Mouse (Mus musculus): ENCODE measurements around the gene Vps26b. TPM values are rescaled to one million over a fixed set of nuclear protein-coding genes. Genes with fewer than 3 reads are reported as not detected.

Gene Vps26b
- 10.2 and 12.2 TPM in 2 replicates for polyA plus RNA-seq (2015; fragmentation: Nextera tagmentation; extraction: Ambion mirVana)

- H3K4me3 ChIP-seq (replicated peaks) = peak within 1 kb of the TSS; percentile 97
- peaks cover 58% of the 10 kb centered on the region for H3K4me1 ChIP-seq (replicated peaks)
- H3K4me2 ChIP-seq = peak within 1 kb of the TSS; percentile 96
- peak within 1 kb of the TSS; percentile 84 for H3K27ac ChIP-seq
- ATAC-seq (ENCODE audit: low read depth) = peak; percentile 91
- no peaks in the 10 kb centered on the region for H3K27me3 ChIP-seq
- peaks cover 19% of the 10 kb centered on the region for H3K36me3 ChIP-seq
- WGBS (ENCODE audit: insufficient replicate concordance) = under 1% methylated on average over 77 of the region's 80 CpGs
- H3K9me3 ChIP-seq (replicated peaks) = no peaks in the 10 kb centered on the region
- H3K9ac ChIP-seq = peak within 1 kb of the TSS; percentile 93
- DNase-seq = peak; percentile 94
Observed at GRCm38 (mm10) chr9:27029828-27030762, at the start of gene Vps26b, which contains the start of gene Ncapd3. Gene Vps26b (minus strand): TSS chr9:27030065. Gene Ncapd3 (plus strand): TSS chr9:27030175.

DNA sequence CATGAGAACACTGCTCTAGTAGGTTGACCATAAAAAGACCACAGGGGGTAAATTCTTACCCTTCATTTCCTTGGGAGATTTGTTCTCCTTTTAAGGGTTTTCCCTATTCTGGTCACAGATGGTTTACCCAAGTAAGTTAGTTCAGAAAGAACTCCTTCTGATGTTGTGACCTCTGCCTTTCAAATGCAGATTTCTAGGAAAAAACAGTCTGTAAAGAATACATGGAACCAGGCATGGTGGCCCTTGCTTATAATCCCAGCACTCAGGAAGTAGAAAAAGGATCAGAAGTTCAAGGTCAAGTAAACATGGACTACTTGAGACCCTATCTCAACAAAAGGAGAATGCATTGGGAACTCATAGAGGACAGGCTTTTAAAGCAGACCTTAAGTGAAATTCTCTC is 45.9 kb upstream of the Vps26b start:
- no peak overlapping the region for H3K4me2 ChIP-seq
- no peak for ATAC-seq (ENCODE audit: low read depth)
- no peaks in the 10 kb centered on the region for H3K4me1 ChIP-seq (replicated peaks)
- H3K4me3 ChIP-seq (replicated peaks) = no peak overlapping the region
- DNase-seq = no peak
- no peak overlapping the region for H3K9ac ChIP-seq
- H3K27me3 ChIP-seq = no peaks in the 10 kb centered on the region
- no peak overlapping the region for H3K27ac ChIP-seq
- H3K9me3 ChIP-seq (replicated peaks) = no peaks in the 10 kb centered on the region
- peaks cover 86% of the 10 kb centered on the region for H3K36me3 ChIP-seq

DNA sequence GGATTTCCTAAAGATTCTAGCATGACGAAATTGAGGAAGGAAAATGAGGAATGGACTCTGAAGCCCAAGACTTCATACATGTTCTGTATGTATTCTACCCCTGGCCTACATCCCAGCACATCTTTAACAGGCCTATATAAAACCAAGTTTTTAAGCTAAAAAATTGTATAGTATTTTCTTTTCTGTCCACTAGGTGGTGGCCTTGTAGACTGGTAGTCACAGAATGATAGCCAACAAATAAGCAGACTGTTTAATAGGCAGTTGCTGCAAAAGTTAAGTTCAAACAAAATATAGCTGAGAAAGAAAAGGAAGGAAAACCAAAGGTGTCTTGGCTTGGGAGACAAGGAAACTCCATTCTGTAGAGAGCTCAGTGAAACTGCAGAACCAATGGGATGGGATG is 44.8 kb upstream of the Vps26b start:
- no peaks in the 10 kb centered on the region for H3K27me3 ChIP-seq
- no peak overlapping the region for H3K4me2 ChIP-seq
- no peak overlapping the region for H3K9ac ChIP-seq
- WGBS (ENCODE audit: insufficient replicate concordance) = 76% methylated on average over 1 of the region's 1 CpGs
- no peaks in the 10 kb centered on the region for H3K4me1 ChIP-seq (replicated peaks)
- DNase-seq = no peak
- no peak for ATAC-seq (ENCODE audit: low read depth)
- H3K27ac ChIP-seq = no peak overlapping the region
- H3K9me3 ChIP-seq (replicated peaks) = no peaks in the 10 kb centered on the region
- H3K4me3 ChIP-seq (replicated peaks) = no peak overlapping the region
- peaks cover 87% of the 10 kb centered on the region for H3K36me3 ChIP-seq

DNA sequence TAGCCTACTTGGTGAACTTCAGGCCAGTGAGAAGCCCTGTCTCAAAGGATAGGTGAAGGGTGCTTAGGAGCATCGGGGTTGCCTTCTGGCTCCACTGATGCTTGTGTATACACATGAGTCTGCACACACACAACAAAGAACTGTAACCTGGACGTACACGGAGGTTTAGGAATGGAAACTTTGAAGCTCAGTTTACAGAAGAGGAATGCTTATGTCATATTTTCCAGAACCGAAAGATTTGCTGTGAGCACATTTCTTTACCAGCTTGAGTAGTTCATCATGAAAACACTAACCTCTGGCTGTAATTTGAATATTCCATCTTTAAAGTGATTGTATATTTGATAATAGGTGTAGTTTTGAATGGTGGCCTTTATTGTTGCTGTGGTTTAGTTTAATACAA is 41.0 kb upstream of the Vps26b start:
- H3K36me3 ChIP-seq = peaks cover 93% of the 10 kb centered on the region
- no peak overlapping the region for H3K4me3 ChIP-seq (replicated peaks)
- H3K27me3 ChIP-seq = no peaks in the 10 kb centered on the region
- H3K9me3 ChIP-seq (replicated peaks) = no peaks in the 10 kb centered on the region
- ATAC-seq (ENCODE audit: low read depth) = no peak
- H3K4me2 ChIP-seq = no peak overlapping the region
- H3K9ac ChIP-seq = no peak overlapping the region
- WGBS (ENCODE audit: insufficient replicate concordance) = 87% methylated on average over 4 of the region's 4 CpGs
- H3K4me1 ChIP-seq (replicated peaks) = no peaks in the 10 kb centered on the region
- H3K27ac ChIP-seq = no peak overlapping the region
- no peak for DNase-seq

- peaks cover 94% of the 10 kb centered on the region for H3K36me3 ChIP-seq
- no peaks in the 10 kb centered on the region for H3K27me3 ChIP-seq
- H3K4me3 ChIP-seq (replicated peaks) = no peak overlapping the region
- DNase-seq (no peak), ATAC-seq (ENCODE audit: low read depth) (no peak)
- H3K4me1 ChIP-seq (replicated peaks) = no peaks in the 10 kb centered on the region
- H3K9me3 ChIP-seq (replicated peaks) = no peaks in the 10 kb centered on the region
- H3K27ac ChIP-seq = no peak overlapping the region
- H3K4me2 ChIP-seq = no peak overlapping the region
- 91% methylated on average over 5 of the region's 5 CpGs for WGBS (ENCODE audit: insufficient replicate concordance)
- no peak overlapping the region for H3K9ac ChIP-seq
Observed at GRCm38 (mm10) chr9:27058341-27058740, 28.5 kb upstream of the Vps26b start.

DNA sequence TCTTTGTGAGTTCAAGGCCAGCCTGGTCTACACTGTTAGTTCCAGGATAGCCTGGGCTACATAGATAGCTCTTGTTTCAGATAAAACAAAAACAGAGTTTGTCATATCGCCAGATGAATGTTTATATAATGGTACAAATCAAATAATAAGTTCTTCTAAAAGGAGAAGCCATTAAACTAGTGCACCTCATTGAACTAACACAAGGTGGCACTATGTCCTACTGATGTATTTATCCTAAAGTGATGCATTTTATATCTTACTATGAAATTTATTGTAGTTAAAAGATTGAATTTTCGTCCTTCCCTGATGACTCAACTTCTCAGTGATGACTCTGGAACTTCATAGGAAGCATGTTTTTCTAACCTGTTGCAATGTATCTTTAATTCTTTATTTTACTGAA is 19.6 kb upstream of the Vps26b start:
- no peaks in the 10 kb centered on the region for H3K27me3 ChIP-seq
- no peak overlapping the region for H3K27ac ChIP-seq
- H3K4me2 ChIP-seq = no peak overlapping the region
- DNase-seq = no peak
- WGBS (ENCODE audit: insufficient replicate concordance) = 79% methylated on average over 2 of the region's 2 CpGs
- H3K4me3 ChIP-seq (replicated peaks) = no peak overlapping the region
- no peak overlapping the region for H3K9ac ChIP-seq
- H3K9me3 ChIP-seq (replicated peaks) = no peaks in the 10 kb centered on the region
- H3K36me3 ChIP-seq = peaks cover 92% of the 10 kb centered on the region
- no peaks in the 10 kb centered on the region for H3K4me1 ChIP-seq (replicated peaks)
- no peak for ATAC-seq (ENCODE audit: low read depth)

DNA sequence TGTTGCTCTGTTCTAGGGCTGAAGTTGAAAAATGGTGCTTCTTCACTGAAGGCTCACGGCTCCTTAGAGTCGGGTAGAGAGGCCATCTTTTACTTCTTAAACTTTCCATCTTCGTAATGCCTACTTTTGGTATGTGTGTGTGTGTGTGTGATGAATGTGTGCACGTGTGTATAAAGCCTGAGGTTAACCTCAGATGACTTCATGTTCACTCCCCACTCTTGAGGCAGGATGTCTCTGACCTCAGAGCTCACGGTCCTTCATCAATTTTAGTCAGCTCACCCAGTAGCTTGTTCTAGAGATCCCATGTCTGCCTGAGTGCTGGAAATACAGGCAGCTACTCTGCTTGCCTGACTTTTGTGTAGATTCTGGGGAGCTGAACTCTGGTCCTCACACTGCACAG is 14.0 kb upstream of the Vps26b start:
- 86% methylated on average over 5 of the region's 5 CpGs for WGBS (ENCODE audit: insufficient replicate concordance)
- peaks cover 94% of the 10 kb centered on the region for H3K36me3 ChIP-seq
- no peak overlapping the region for H3K4me2 ChIP-seq
- no peak for ATAC-seq (ENCODE audit: low read depth)
- H3K27ac ChIP-seq = no peak overlapping the region
- no peaks in the 10 kb centered on the region for H3K4me1 ChIP-seq (replicated peaks)
- DNase-seq = no peak
- no peaks in the 10 kb centered on the region for H3K9me3 ChIP-seq (replicated peaks)
- no peak overlapping the region for H3K9ac ChIP-seq
- H3K4me3 ChIP-seq (replicated peaks) = no peak overlapping the region
- H3K27me3 ChIP-seq = no peaks in the 10 kb centered on the region

- peak; percentile 39 for ATAC-seq (ENCODE audit: low read depth)
- Histone ChIP-seq H3K27me3 (no peaks in the 10 kb centered on the region), H3K4me1 (replicated peaks) (peaks cover 58% of the 10 kb centered on the region), H3K4me2 (peak overlapping the region; percentile 73), H3K9me3 (replicated peaks) (no peaks in the 10 kb centered on the region), H3K36me3 (peaks cover 21% of the 10 kb centered on the region), H3K9ac (peak overlapping the region; percentile 93), H3K4me3 (replicated peaks) (peak overlapping the region; percentile 97), H3K27ac (peak overlapping the region; percentile 76)
- under 1% methylated on average over 17 of the region's 17 CpGs for whole genome bisulfite sequencing (ENCODE audit: insufficient replicate concordance)
- no peak for DNase-seq
Observed at GRCm38 (mm10) chr9:27030763-27031100, 867 bp upstream of the Vps26b start.

GRCm38 (mm10) chr9:27029022-27029827 is 640 bp downstream of the Vps26b start:
- under 1% methylated on average over 52 of the region's 52 CpGs for WGBS (ENCODE audit: insufficient replicate concordance)
- Histone ChIP-seq H3K4me1 (replicated peaks) (peaks cover 52% of the 10 kb centered on the region), H3K27me3 (no peaks in the 10 kb centered on the region), H3K27ac (peak overlapping the region; percentile 84), H3K4me3 (replicated peaks) (peak overlapping the region; percentile 97), H3K9me3 (replicated peaks) (no peaks in the 10 kb centered on the region), H3K9ac (peak overlapping the region; percentile 93), H3K36me3 (peaks cover 13% of the 10 kb centered on the region), H3K4me2 (peak overlapping the region; percentile 96)
- DNase-seq (peak; percentile 21), ATAC-seq (ENCODE audit: low read depth) (peak; percentile 45)

- Histone ChIP-seq H3K36me3 (peaks cover 8% of the 10 kb centered on the region; the same call in 1 of the 2 replicates), H3K4me3 (replicated peaks) (no peak overlapping the region), H3K27ac (no peak overlapping the region), H3K27me3 (no peaks in the 10 kb centered on the region), H3K9ac (no peak overlapping the region), H3K4me1 (replicated peaks) (peaks cover 37% of the 10 kb centered on the region), H3K9me3 (replicated peaks) (no peaks in the 10 kb centered on the region), H3K4me2 (no peak overlapping the region)
- DNase-seq (no peak), ATAC-seq (ENCODE audit: low read depth) (no peak)
- WGBS (ENCODE audit: insufficient replicate concordance) = 17% methylated on average over 1 of the region's 1 CpGs
Observed at GRCm38 (mm10) chr9:27026708-27027107, 3.2 kb downstream of the Vps26b start.

DNA sequence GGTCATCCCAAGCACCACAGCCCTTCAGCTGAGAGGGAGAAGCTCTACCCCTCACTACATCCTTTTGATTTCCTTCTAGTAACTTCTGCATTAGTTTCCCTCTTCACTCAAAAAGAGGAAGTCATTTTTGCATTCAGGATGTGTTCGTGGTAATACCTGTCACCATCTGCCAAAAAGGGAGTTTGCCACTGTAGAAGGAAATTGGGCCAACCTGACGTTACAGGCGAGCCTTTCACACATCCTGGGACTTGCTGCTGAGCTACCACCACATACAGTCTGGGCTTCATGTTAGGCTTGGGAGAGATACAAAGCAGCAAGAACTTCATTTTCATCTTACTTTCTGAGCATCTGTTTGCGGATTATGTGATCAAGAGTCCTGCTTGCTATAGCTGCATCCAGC is 6.2 kb downstream of the Vps26b start:
- no peak for ATAC-seq (ENCODE audit: low read depth)
- H3K9ac ChIP-seq = no peak overlapping the region
- 47% methylated on average over 4 of the region's 4 CpGs for WGBS (ENCODE audit: insufficient replicate concordance)
- no peak overlapping the region for H3K4me3 ChIP-seq (replicated peaks)
- H3K27ac ChIP-seq = no peak overlapping the region
- peaks cover 13% of the 10 kb centered on the region for H3K36me3 ChIP-seq
- no peaks in the 10 kb centered on the region for H3K9me3 ChIP-seq (replicated peaks)
- peaks cover 24% of the 10 kb centered on the region for H3K4me1 ChIP-seq (replicated peaks)
- no peaks in the 10 kb centered on the region for H3K27me3 ChIP-seq
- H3K4me2 ChIP-seq = no peak overlapping the region
- DNase-seq = no peak
